Mouse (Mus musculus): ENCODE data around the gene Znhit1. TPM values are rescaled to one million over a fixed set of nuclear protein-coding genes. Genes with fewer than 3 reads are reported as not detected.
"Not testable (repeated sequence)": the region's sequence is repeated elsewhere in the genome, so short reads cannot be mapped to it uniquely, and the experiment has no call there.

Znhit1 gene
- total RNA-seq, 2 experiments from 2014 or later = 60.1 to 61.0 TPM

- peak; percentile 60 for DNase-seq
Observed at GRCm38 (mm10) chr5:136953440-136953951, 34.3 kb downstream of the Znhit1 start.

DNA sequence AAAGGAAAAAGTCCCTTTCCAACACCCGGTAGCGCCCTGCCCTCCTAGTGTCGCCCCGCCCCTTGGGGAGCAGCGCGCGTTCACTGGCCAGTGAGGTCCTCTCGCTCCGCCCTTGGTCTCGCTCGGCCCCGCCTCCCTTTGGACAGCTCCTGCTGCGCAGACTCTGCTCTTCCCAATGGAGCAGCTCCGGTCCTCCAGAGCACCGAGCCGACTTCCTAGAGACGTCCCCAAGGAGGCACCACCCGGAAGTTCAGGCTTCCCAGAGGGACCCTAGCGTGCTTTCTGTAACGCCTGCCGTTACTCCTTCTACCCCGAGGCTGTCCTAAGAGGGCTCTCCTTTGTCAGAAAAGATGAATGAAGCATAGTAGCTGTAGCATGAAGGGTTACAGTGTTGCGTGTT, 34.8 kb downstream of the Znhit1 start, which contains the start of gene Fis1:
TSS of gene Fis1 (plus strand) at position 261 of the 400 bp plus-strand sequence.
- peak; percentile 99 for DNase-seq

DNA sequence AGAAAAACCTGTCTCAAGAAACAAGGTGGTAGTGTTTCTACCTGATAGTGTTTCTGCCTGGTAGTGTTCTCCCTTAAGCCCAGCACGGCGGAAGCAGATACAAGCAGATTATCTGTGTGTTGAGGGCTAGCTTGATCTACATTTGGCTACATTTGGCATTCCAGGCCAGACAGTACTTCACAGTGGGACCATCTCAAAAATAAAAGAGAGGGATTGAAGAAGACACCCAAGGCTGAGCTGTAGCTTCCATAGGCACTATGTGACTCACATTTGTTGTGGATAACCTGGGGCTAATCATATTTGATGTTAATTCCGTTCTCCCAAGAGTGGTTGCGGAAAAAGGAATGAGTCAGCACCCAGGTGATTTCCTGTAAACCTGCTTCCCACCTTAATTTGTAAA, 35.7 kb downstream of the Znhit1 start:
- no peak for DNase-seq

DNA sequence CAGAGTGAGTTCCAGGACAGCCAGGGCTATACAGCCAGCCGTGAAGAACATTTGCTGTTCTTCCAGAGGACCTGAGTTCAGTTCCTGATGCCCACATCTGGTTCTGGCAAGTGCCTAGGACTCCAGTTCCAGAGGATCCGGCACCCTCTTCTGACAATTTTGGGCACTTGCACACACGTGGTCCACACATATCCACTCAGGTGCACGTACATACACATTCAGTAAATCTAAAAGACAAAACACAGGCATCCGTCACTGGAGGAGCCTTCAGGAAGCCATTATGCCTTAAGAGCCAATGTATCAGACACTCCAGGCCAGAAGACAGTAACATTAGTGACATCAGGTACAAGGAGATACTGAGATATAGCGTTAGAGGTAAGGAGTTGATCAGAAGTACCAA, 37.3 kb downstream of the Znhit1 start:
- no peak for DNase-seq

GRCm38 (mm10) chr5:136949551-136950336, 38.1 kb downstream of the Znhit1 start:
- DNase-seq = not testable (repeated sequence)

DNA sequence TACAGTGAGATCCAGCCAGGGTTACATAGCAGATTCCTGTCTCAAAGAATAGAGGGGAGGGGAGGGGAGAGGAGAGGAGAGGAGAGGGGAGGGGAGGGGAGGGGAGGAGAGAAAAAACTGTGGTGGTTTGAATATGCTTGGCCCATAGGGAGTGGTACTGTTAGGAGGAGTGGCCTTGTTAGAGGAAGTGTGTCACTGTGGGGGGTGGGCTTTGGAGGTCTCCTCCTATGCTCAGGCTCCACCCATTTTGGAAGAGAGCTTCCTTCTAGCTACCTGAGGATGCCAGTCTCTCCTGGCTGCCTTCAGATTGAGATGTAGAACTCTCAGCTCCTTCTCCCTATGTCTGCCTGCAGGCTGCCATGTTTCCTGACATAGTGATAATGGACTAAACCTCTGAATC, 39.9 kb downstream of the Znhit1 start:
- DNase-seq = no peak

DNA sequence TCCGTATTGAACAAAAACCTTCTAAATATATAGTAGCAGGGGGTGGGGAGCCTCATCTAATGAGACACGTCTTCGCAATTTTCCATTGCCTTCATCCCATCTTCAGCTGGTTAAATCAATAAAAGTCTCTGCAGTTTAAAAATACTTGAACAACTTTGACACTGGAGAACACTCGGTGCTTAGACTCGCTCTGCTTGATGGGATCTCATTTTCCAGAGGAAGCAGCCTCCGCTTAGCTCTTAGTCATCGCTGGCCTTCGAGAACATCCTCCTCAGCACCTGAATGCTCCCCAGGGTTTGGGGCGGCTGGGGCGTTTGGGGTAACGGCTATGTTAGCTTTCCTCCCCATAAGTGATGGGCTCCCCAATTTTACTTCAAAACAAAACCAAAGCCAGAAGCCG, 42.7 kb downstream of the Znhit1 start:
- no peak for DNase-seq

DNA sequence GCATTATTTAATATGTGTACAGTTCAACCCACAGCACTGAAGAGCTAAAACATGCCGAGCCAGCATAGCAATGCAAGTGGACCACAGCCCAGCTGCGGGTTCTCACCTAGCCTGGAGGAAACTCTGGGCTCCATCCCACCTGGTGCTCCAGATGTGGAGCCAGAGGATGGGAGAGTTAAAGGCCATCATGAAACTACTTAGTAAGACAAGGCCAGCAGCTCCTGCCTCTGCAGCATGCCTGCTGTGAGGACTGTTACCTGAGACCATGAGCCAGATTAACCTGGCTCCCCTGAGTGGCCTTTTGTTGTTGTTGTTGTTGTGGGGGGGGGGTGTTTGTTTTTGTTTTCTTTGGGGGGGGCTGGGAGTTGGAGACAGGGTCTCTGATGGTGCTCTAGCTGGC, 44.4 kb downstream of the Znhit1 start:
- DNase-seq = no peak

- DNase-seq = no peak
Observed at GRCm38 (mm10) chr5:136942781-136943180, 45.0 kb downstream of the Znhit1 start.

DNA sequence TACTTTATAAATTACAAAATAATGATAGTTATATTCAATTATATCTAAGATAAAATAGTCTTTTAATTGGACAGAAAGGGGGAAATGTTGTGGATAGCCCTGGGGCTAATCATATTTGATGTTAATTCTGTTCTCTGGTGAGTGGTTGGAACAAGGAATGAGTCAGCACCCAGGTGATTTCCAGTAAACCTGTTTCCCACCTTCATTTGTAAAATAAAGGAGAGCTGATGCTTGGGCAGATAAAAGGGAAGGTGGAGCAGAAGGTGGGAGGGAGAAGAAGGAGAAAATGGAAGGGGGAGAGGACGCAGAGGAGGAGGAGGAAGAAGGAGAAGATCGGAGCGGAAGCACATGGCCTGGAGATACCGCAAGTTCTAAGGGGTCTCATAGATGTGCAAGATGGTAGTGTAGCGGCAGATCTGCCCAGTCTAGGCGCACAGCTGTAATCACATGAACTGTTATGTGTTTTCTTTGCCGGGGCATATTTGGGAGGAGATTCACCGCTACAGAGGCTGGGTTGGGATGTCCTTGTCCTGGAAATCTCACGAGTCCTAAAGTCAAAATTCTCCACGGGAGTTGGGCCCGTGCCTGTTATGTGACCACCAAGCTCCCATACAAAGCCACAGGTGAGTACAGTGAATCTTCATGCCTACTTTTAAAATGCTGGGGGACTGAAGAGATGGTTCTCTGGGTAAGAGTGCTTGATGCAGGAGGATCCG, 46.8 kb downstream of the Znhit1 start:
- no peak for DNase-seq

DNA sequence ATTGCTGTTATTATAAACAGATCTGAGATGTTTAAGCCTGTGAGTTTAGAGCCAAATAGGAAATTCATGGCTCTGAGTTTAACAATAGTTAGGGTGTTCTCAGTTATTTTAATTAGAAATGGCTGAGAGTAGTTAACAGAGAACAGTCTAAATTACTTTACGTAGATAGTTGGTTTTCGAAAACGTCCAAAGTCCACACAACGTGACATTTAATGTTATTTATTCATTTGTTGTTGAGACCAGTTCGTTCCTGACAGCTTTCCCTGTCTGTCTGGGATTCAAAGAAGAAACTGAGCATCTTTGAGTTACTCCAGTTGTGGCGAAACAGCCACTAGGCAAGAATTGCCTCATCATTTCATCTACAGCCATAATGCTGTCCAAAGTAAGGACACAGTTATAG, 47.8 kb downstream of the Znhit1 start:
- not testable (repeated sequence) for DNase-seq

DNA sequence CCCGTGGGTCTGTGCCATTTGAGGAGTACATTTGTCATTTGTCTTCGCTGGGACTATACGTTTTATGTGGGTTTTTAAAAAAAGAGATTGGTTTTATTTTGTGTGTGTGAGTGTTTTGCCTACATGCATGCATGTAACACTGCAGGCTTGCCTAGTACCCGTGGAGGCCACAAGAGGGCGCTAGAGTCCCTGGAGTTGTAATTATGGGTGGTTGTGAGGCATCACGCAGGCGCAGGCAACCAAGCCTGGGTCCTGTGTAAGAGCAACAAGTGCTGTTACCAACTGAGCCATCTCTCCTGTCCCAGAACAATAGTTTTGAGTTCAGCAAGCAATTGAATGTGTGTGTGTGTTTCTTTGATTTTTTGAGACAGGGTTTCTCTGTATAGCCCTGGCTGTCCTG, 48.5 kb downstream of the Znhit1 start:
- no peak for DNase-seq

GRCm38 (mm10) chr5:136937621-136938020, 50.2 kb downstream of the Znhit1 start:
- DNase-seq = no peak

DNA sequence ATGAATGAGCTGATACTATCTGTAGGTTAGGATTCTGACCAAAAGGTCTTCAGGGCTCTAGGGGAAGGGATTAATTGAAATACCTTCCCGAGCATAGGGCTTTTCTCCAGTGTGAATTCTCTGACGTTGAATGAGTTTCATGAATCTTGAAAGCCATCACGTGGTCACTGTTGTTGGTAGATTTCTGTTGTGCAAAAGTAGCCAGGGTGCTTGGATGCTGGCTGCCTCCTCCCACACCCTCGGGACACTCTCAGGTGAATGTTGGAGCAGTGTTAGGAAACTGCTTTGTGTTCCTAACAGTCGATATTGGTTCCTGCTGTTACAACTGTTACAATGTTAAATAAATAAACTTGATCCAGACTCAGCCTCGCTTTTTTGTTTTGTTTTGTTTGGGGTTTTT, 51.1 kb downstream of the Znhit1 start:
- no peak for DNase-seq

DNA sequence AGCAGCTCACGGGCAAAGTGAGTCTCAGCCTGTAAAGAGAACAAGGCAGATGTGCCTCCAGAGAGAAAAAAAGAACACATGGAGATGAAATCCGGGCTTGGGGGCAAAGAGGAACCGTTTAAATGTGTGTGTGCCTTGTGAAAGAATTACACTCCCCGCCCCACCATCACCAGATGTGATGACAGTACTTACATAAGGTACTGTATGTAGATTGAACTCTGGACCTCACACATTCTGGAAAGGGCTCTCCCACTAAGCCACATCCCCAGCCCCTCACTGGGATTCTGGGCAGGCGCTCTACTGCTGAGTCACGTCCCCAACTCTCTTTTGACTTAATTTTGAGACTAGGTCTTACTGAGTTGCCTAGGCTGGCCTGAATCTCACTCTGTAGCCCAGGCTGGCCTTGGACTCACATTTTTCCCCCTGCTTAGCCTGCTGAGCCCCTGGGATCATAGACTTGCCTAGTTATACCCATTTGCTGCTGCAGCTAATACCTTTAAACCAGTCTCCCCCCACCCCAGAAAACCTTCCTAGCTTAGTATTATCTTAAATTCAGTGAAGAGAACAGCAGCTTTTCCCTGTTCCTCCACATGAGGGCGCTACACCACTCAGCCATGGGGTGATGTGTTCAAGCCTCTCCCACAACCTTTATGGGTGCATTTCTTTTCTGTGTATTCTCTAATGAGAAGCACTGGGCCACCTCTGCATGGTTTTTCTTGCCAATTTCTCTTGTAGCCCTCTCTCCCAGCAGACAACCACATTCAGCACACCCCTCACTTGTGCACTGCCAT, 51.7 kb downstream of the Znhit1 start:
- no peak for DNase-seq

DNA sequence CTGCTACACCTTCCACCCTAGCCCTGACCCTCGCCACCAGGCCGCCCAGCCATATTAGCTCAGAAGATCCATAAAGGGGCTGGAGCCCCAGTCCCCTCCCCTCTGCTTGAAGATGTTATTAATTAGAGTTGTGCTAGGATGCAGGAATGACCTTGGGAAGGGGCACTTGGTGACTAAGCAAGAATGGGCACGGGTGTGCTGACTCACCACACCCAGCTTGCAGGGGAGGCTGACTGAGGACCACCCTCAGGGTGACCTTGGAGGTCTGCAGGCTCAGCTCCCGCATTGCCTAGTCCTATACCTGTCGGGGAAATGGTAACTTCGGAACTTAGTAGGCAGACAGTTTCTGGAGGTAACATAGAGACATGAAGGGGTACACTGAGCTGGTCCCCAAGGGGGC, 53.9 kb downstream of the Znhit1 start:
- no peak for DNase-seq

DNA sequence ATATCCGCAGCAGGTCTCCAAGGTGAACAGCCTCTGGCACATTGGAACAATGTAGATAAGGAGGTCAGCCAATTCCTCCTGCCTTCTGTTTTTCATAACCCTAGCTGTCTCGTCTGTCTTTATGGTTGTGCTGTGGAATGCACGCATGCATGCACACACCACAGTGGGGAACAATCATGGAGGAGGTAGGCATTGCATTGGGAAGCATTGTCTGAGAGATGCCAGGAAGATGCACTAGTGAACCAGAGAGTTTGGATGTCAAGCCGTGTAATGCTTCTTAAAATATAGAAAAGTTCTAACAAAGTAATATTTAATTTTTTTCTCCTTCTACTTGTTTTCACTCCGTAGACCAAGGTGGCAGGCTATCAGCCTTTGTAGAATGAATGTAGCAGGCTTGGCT, 54.9 kb downstream of the Znhit1 start:
- no peak for DNase-seq

Small RNA genes lying within 50 kb of the gene (microRNA-seq; reads per million reads assigned to microRNA genes)
- 59.6 reads per million, percentile 38 among the genes with 10 or more reads in this experiment for gene Mir702

Other genes starting within 250 kb of the Znhit1 start
- gene Col26a1, start 104.8 kb downstream of the Znhit1 start, total RNA-seq (2021) = 1 to 10 TPM; 6.7 to 8.3 TPM
- 10 to 100 TPM; 24.5 to 27.5 TPM for gene Ift22, start 79.9 kb downstream of the Znhit1 start, total RNA-seq (2021)
- gene Fis1, start 34.7 kb downstream of the Znhit1 start, total RNA-seq (2021) = 100 to 1,000 TPM; 164 to 186 TPM
- 10 to 100 TPM; 10.7 to 13.6 TPM for gene Cldn15, start 21.4 kb downstream of the Znhit1 start, total RNA-seq (2021)
- gene Plod3, start 1.0 kb downstream of the Znhit1 start, total RNA-seq (2021) = 10 to 100 TPM; 43.5 to 49.6 TPM
- gene Vgf, start 38.4 kb upstream of the Znhit1 start, total RNA-seq (2021) = 10 to 100 TPM in 1 of 2 experiments, 1 to 10 TPM in 1; 9.9 to 13.7 TPM
- 100 to 1,000 TPM; 105 to 106 TPM for gene Ap1s1, start 58.1 kb upstream of the Znhit1 start, total RNA-seq (2021)
- gene Serpine1, start 84.2 kb upstream of the Znhit1 start, total RNA-seq (2021) = 1 to 10 TPM; 1.4 to 4.6 TPM
- 10 to 100 TPM; 26.5 to 32.5 TPM for gene Trim56, start 128.2 kb upstream of the Znhit1 start, total RNA-seq (2021)
- not detected for gene Muc3, start 161.3 kb upstream of the Znhit1 start, total RNA-seq (2021)
- gene Muc3a, start 224.4 kb upstream of the Znhit1 start, total RNA-seq (2021) = under 1 TPM; 0.24 to 0.51 TPM

All from adrenal gland, postnatal 10 days (tissue).